Mouse (Mus musculus): ENCODE data around the gene Grb14. TPM values are rescaled to one million over a fixed set of nuclear protein-coding genes. Genes with fewer than 3 reads are reported as not detected.

Grb14 gene
- polyA plus RNA-seq, 1 experiment from 2014 or later, result 24.7 TPM

DNA sequence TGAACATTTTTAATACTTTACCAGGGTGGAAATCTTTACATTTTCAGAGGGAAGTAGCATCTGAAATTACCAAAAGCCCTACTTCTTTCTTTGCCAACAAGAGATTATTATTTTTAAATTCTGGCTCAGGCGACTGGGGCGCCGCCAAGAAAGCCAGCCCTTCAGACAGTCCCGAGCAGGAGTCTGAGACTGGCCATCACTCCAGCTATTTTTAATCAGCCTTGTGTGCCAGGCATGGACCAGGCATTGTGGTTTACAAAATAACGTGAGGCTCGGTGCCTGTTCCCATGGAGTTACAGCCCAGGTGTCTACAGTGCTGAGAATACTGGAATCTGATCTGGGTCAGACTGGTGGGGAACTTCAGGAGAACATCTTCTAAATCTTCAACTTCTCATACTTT is 58.5 kb downstream of the Grb14 start:
- no peaks in the 10 kb centered on the region for H3K27me3 ChIP-seq (ENCODE audit: control insufficient read depth, insufficient read depth, low read length)
- H3K27ac ChIP-seq, result no peak overlapping the region
- H3K36me3 ChIP-seq (replicated peaks; ENCODE audit: control insufficient read depth, insufficient read depth), result no peaks in the 10 kb centered on the region
- no peak overlapping the region for H3K4me3 ChIP-seq (replicated peaks; ENCODE audit: low read length)
- H3K9me3 ChIP-seq (ENCODE audit: control insufficient read depth, low read length), result no peaks in the 10 kb centered on the region
- H3K9ac ChIP-seq, result no peak overlapping the region
- ATAC-seq (ENCODE audit: low FRiP score), result no peak
- peaks cover 10% of the 10 kb centered on the region for H3K4me1 ChIP-seq (replicated peaks; ENCODE audit: control insufficient read depth, insufficient read depth, low read length)
- DNase-seq (ENCODE audit: low spot score), result no peak
- no peak overlapping the region for H3K4me2 ChIP-seq (replicated peaks)
- WGBS, result 75% methylated on average over 6 of the region's 6 CpGs

DNA sequence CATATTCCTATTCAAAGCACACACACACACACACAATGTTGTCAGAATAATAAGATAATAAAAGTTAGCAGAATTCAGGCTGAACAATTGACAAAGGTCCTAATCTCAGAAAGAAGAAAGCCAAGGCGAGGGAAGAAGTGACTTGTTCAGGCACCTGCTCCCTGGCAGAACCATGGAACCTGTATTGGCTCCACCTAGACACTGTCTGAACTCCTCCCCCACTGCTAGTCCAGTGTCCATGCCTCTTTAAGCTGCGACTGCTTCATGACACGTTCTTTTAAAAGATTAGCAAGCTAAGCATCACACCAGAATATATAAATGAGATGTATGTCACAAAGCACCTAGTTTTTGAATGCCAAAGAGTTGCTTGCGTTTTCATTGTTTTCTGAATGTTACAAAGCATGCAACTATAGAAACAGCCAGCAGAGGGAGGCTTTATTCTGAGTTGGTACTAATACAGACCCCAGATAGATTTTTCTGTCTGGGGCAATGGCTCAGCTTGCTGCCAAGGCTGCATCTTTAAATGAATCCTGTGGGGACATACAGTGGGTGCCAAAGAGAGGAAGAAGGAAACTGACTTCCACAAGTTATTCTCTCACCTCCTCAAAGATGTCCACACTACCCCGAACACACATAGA is 59.4 kb downstream of the Grb14 start:
- Histone ChIP-seq H3K27me3 (ENCODE audit: control insufficient read depth, insufficient read depth, low read length) (no peaks in the 10 kb centered on the region), H3K36me3 (replicated peaks; ENCODE audit: control insufficient read depth, insufficient read depth) (no peaks in the 10 kb centered on the region), H3K9me3 (ENCODE audit: control insufficient read depth, low read length) (no peaks in the 10 kb centered on the region), H3K9ac (no peak overlapping the region; the same call in 1 of the 2 replicates), H3K4me1 (replicated peaks; ENCODE audit: control insufficient read depth, insufficient read depth, low read length) (peaks cover 4% of the 10 kb centered on the region), H3K4me2 (replicated peaks) (0 out of 2 replicates have a peak overlapping the region, but pooled peaks have one; percentile 3), H3K27ac (no peak overlapping the region), H3K4me3 (replicated peaks; ENCODE audit: low read length) (no peak overlapping the region)
- ATAC-seq (ENCODE audit: low FRiP score) (peak; percentile 87), DNase-seq (ENCODE audit: low spot score) (peak; percentile 80)
- WGBS, result 31% methylated on average over 5 of the region's 5 CpGs

- no peak overlapping the region for H3K4me3 ChIP-seq (replicated peaks; ENCODE audit: low read length)
- peaks cover 4% of the 10 kb centered on the region; the same call in 1 of the 2 replicates for H3K4me1 ChIP-seq (replicated peaks; ENCODE audit: control insufficient read depth, insufficient read depth, low read length)
- WGBS, result 63% methylated on average over 4 of the region's 4 CpGs
Measured at GRCm38 (mm10) chr2:64962196-64962595, 62.6 kb downstream of the Grb14 start.

GRCm38 (mm10) chr2:64961381-64961780 is 63.4 kb downstream of the Grb14 start:
- Histone ChIP-seq H3K27ac (no peak overlapping the region), H3K4me1 (replicated peaks; ENCODE audit: control insufficient read depth, insufficient read depth, low read length) (no peaks in the 10 kb centered on the region), H3K4me3 (replicated peaks; ENCODE audit: low read length) (no peak overlapping the region), H3K9me3 (ENCODE audit: control insufficient read depth, low read length) (no peaks in the 10 kb centered on the region), H3K4me2 (replicated peaks) (no peak overlapping the region), H3K27me3 (ENCODE audit: control insufficient read depth, insufficient read depth, low read length) (no peaks in the 10 kb centered on the region), H3K36me3 (replicated peaks; ENCODE audit: control insufficient read depth, insufficient read depth) (no peaks in the 10 kb centered on the region), H3K9ac (no peak overlapping the region)
- WGBS, result 74% methylated on average over 3 of the region's 3 CpGs
- ATAC-seq (ENCODE audit: low FRiP score), result no peak
- no peak for DNase-seq (ENCODE audit: low spot score)

More at GRCm38 (mm10) chr2:64962196-64962595, 62.6 kb downstream of the Grb14 start:
- Histone ChIP-seq H3K27ac (no peak overlapping the region), H3K27me3 (ENCODE audit: control insufficient read depth, insufficient read depth, low read length) (no peaks in the 10 kb centered on the region), H3K9me3 (ENCODE audit: control insufficient read depth, low read length) (no peaks in the 10 kb centered on the region), H3K36me3 (replicated peaks; ENCODE audit: control insufficient read depth, insufficient read depth) (no peaks in the 10 kb centered on the region), H3K9ac (no peak overlapping the region), H3K4me2 (replicated peaks) (no peak overlapping the region)
- no peak for ATAC-seq (ENCODE audit: low FRiP score)
- DNase-seq (ENCODE audit: low spot score), result no peak

DNA sequence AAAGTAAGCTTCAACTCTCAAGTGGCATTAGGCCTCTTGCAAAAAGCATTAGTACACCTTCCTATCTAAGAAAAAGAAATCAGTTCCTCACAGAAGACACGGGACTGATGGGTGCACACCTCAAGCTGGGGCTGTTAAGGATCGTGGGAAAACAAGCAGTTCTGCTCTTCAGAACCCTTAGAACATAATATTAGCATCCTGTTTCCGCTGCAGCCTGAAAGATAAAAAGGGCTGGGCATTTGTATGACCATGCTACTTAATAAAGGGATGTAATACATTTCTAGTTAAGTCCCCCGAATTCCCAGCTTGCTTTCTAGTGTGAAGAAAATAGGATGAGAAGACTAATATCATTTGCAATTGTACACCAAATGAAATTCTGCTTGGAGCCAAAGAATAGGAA is 65.1 kb downstream of the Grb14 start:
- no peak overlapping the region for H3K27ac ChIP-seq
- H3K9ac ChIP-seq, result no peak overlapping the region
- ATAC-seq (ENCODE audit: low FRiP score) (no peak), DNase-seq (ENCODE audit: low spot score) (no peak)
- no peak overlapping the region for H3K4me3 ChIP-seq (replicated peaks; ENCODE audit: low read length)
- WGBS, result 77% methylated on average over 4 of the region's 4 CpGs
- H3K27me3 ChIP-seq (ENCODE audit: control insufficient read depth, insufficient read depth, low read length), result no peaks in the 10 kb centered on the region
- H3K36me3 ChIP-seq (replicated peaks; ENCODE audit: control insufficient read depth, insufficient read depth), result no peaks in the 10 kb centered on the region
- H3K4me2 ChIP-seq (replicated peaks), result no peak overlapping the region
- H3K9me3 ChIP-seq (ENCODE audit: control insufficient read depth, low read length), result no peaks in the 10 kb centered on the region
- no peaks in the 10 kb centered on the region for H3K4me1 ChIP-seq (replicated peaks; ENCODE audit: control insufficient read depth, insufficient read depth, low read length)

- WGBS, result 72% methylated on average over 1 of the region's 1 CpGs
- Histone ChIP-seq H3K27ac (no peak overlapping the region), H3K36me3 (replicated peaks; ENCODE audit: control insufficient read depth, insufficient read depth) (no peaks in the 10 kb centered on the region), H3K9me3 (ENCODE audit: control insufficient read depth, low read length) (no peaks in the 10 kb centered on the region), H3K9ac (no peak overlapping the region), H3K4me3 (replicated peaks; ENCODE audit: low read length) (no peak overlapping the region), H3K4me2 (replicated peaks) (no peak overlapping the region), H3K4me1 (replicated peaks; ENCODE audit: control insufficient read depth, insufficient read depth, low read length) (no peaks in the 10 kb centered on the region), H3K27me3 (ENCODE audit: control insufficient read depth, insufficient read depth, low read length) (no peaks in the 10 kb centered on the region)
- ATAC-seq (ENCODE audit: low FRiP score) (no peak), DNase-seq (ENCODE audit: low spot score) (no peak)
Measured at GRCm38 (mm10) chr2:64955441-64955840, 69.3 kb downstream of the Grb14 start.

DNA sequence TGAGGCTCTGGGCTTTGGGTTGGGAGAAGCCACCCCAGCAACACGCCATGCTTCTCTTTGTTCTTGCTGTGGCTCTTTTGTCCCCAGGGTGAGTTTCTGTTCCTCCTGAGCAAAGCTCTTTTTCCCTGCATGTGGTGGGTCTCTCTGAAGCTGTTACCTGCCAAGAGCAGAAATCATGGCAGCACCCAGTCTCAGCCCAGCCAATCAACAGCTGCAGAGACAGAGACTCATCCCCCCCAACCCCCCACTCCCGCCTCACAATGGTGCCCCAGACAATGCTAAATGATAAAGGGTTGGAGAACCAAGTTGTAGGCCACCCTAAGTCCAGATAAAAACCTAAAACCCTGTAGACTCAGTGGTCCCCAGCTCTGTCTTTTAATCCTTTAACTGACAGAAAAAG is 75.6 kb downstream of the Grb14 start:
- H3K27me3 ChIP-seq (ENCODE audit: control insufficient read depth, insufficient read depth, low read length), result no peaks in the 10 kb centered on the region
- H3K9ac ChIP-seq, result no peak overlapping the region
- H3K36me3 ChIP-seq (replicated peaks; ENCODE audit: control insufficient read depth, insufficient read depth), result no peaks in the 10 kb centered on the region
- no peaks in the 10 kb centered on the region for H3K4me1 ChIP-seq (replicated peaks; ENCODE audit: control insufficient read depth, insufficient read depth, low read length)
- no peak overlapping the region for H3K27ac ChIP-seq
- no peak overlapping the region for H3K4me3 ChIP-seq (replicated peaks; ENCODE audit: low read length)
- no peaks in the 10 kb centered on the region for H3K9me3 ChIP-seq (ENCODE audit: control insufficient read depth, low read length)
- no peak for DNase-seq (ENCODE audit: low spot score)
- 0 out of 2 replicates have a peak, but pooled peaks have one; percentile 8 for ATAC-seq (ENCODE audit: low FRiP score)
- 50% methylated on average over 2 of the region's 2 CpGs for WGBS
- no peak overlapping the region for H3K4me2 ChIP-seq (replicated peaks)

DNA sequence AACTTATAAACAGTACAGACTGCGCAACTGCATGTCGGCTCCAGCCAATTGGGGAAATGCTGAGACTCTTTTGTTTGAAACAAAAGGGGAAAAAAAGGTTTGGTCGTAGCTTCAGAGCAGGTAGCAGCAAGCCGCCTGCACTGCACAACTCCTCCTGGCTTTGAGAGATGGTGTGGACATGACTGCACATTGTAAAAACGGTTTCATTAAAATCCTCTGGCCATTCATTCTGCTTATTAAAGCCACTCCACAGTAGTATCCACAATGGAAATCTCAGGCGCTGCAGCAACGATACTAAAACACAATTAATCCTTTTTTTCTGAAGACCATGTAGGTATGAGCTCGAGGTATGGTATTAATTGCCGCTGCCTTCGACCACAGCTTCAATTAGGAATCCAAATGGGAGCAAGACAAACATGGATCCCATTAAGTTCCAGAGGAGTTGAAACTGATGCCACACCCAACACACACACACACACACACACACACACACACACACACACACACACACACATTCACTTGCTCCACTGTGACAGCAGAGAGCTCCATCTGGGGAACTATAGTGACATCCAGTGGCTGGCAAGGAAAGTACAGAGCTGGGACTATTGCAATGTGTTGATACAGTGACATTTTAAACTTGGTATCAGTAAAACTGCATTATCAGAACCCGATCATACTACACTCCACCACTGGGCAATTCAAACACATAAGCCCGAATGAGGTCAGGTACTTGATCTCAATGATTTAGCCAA is 76.2 kb downstream of the Grb14 start:
- H3K4me3 ChIP-seq (replicated peaks; ENCODE audit: low read length), result no peak overlapping the region
- H3K36me3 ChIP-seq (replicated peaks; ENCODE audit: control insufficient read depth, insufficient read depth), result no peaks in the 10 kb centered on the region
- H3K9ac ChIP-seq, result no peak overlapping the region
- H3K27me3 ChIP-seq (ENCODE audit: control insufficient read depth, insufficient read depth, low read length), result no peaks in the 10 kb centered on the region
- 82% methylated on average over 12 of the region's 12 CpGs for WGBS
- ATAC-seq (ENCODE audit: low FRiP score) (peak; percentile 80), DNase-seq (ENCODE audit: low spot score) (peak; percentile 64)
- no peaks in the 10 kb centered on the region for H3K4me1 ChIP-seq (replicated peaks; ENCODE audit: control insufficient read depth, insufficient read depth, low read length)
- no peaks in the 10 kb centered on the region for H3K9me3 ChIP-seq (ENCODE audit: control insufficient read depth, low read length)
- H3K4me2 ChIP-seq (replicated peaks), result no peak overlapping the region
- no peak overlapping the region for H3K27ac ChIP-seq

DNA sequence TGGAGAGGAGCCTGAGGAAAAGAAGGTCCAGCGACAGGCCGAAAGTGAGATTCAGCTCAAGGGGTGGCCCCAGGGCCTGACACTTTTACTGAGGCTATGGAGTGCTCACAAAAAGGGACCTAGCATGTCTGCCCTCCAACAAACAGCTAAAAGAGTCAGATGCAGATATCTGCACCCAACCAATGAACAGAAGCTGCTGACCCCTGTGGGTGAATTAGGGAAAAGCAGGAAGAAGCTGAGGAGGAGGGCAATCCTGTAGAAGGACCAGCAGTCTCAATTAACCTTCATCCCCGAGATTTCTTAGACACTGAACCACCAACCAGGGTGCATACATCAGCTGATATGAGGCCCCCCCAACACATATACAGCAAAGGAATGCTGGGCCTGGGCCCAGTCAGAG is 77.3 kb downstream of the Grb14 start:
- H3K36me3 ChIP-seq (replicated peaks; ENCODE audit: control insufficient read depth, insufficient read depth), result no peaks in the 10 kb centered on the region
- H3K27ac ChIP-seq, result no peak overlapping the region
- H3K9me3 ChIP-seq (ENCODE audit: control insufficient read depth, low read length), result no peaks in the 10 kb centered on the region
- H3K4me3 ChIP-seq (replicated peaks; ENCODE audit: low read length), result no peak overlapping the region
- H3K4me1 ChIP-seq (replicated peaks; ENCODE audit: control insufficient read depth, insufficient read depth, low read length), result no peaks in the 10 kb centered on the region
- H3K4me2 ChIP-seq (replicated peaks), result no peak overlapping the region
- H3K27me3 ChIP-seq (ENCODE audit: control insufficient read depth, insufficient read depth, low read length), result no peaks in the 10 kb centered on the region
- DNase-seq (ENCODE audit: low spot score) (no peak), ATAC-seq (ENCODE audit: low FRiP score) (no peak)
- H3K9ac ChIP-seq, result no peak overlapping the region
- 61% methylated on average over 3 of the region's 3 CpGs for WGBS

Measured in hindbrain, embryonic 14.5 days (tissue).